Mouse (Mus musculus): ENCODE measurements around the gene Sh3gl1. TPM values are rescaled to one million over a fixed set of nuclear protein-coding genes. Genes with fewer than 3 reads are reported as not detected.

The Sh3gl1 gene
- polyA plus RNA-seq, 1 experiment from 2014 or later, result 120 TPM

- no peak overlapping the region for H3K9ac ChIP-seq (replicated peaks)
- H3K9me3 ChIP-seq, result no peaks in the 10 kb centered on the region
- 67% methylated on average over 7 of the region's 7 CpGs for WGBS
- ATAC-seq (replicated peaks), result no peak
- peaks cover 17% of the 10 kb centered on the region; the same call in 1 of the 2 replicates for H3K36me3 ChIP-seq
- peaks cover 23% of the 10 kb centered on the region for H3K4me1 ChIP-seq
- no peaks in the 10 kb centered on the region for H3K27me3 ChIP-seq
- no peak overlapping the region for H3K4me2 ChIP-seq (replicated peaks)
- no peak overlapping the region for H3K27ac ChIP-seq (replicated peaks)
- H3K4me3 ChIP-seq, result no peak overlapping the region
These were observed 68.2 kb downstream of the Sh3gl1 start for GRCm38 (mm10) chr17:55968210-55968609.

- no peaks in the 10 kb centered on the region for H3K27me3 ChIP-seq
- 95% methylated on average over 4 of the region's 4 CpGs for WGBS
- H3K9ac ChIP-seq (replicated peaks), result no peak overlapping the region
- H3K4me2 ChIP-seq (replicated peaks), result no peak overlapping the region
- no peak overlapping the region for H3K4me3 ChIP-seq
- no peak for ATAC-seq (replicated peaks)
- peaks cover 23% of the 10 kb centered on the region for H3K4me1 ChIP-seq
- H3K9me3 ChIP-seq, result no peaks in the 10 kb centered on the region
- H3K36me3 ChIP-seq, result peaks cover 17% of the 10 kb centered on the region; the same call in 1 of the 2 replicates
- no peak overlapping the region for H3K27ac ChIP-seq (replicated peaks)
These were observed 69.2 kb downstream of the Sh3gl1 start for GRCm38 (mm10) chr17:55967186-55967585.

Other genes starting within 250 kb of the Sh3gl1 start
- 11.4 and 13.1 TPM in 2 replicates for gene Zfp119a, start 157.7 kb downstream of the Sh3gl1 start, polyA plus RNA-seq (2015; fragmentation: Nextera tagmentation; extraction: Ambion mirVana)
- gene Zfp959, start 144.5 kb downstream of the Sh3gl1 start, polyA plus RNA-seq (2015; fragmentation: Nextera tagmentation; extraction: Ambion mirVana), result 16.5 and 16.7 TPM in 2 replicates
- gene Zfp119b, start 87.1 kb downstream of the Sh3gl1 start, polyA plus RNA-seq (2015; fragmentation: Nextera tagmentation; extraction: Ambion mirVana), result 6.9 and 7.9 TPM in 2 replicates
- 3.1 and 3.9 TPM in 2 replicates for gene Ebi3, start 84.0 kb downstream of the Sh3gl1 start, polyA plus RNA-seq (2015; fragmentation: Nextera tagmentation; extraction: Ambion mirVana)
- 25.2 and 27.8 TPM in 2 replicates for gene Yju2, start 77.5 kb downstream of the Sh3gl1 start, polyA plus RNA-seq (2015; fragmentation: Nextera tagmentation; extraction: Ambion mirVana)
- 118 and 121 TPM in 2 replicates for gene Shd, start 66.2 kb downstream of the Sh3gl1 start, polyA plus RNA-seq (2015; fragmentation: Nextera tagmentation; extraction: Ambion mirVana)
- 127 and 151 TPM in 2 replicates for gene Fsd1, start 50.1 kb downstream of the Sh3gl1 start, polyA plus RNA-seq (2015; fragmentation: Nextera tagmentation; extraction: Ambion mirVana)
- 4.9 and 5.5 TPM in 2 replicates for gene Stap2, start 31.1 kb downstream of the Sh3gl1 start, polyA plus RNA-seq (2015; fragmentation: Nextera tagmentation; extraction: Ambion mirVana)
- 190 and 191 TPM in 2 replicates for gene Mpnd, start 30.9 kb downstream of the Sh3gl1 start, polyA plus RNA-seq (2015; fragmentation: Nextera tagmentation; extraction: Ambion mirVana)
- gene Chaf1a, start 3.8 kb upstream of the Sh3gl1 start, polyA plus RNA-seq (2015; fragmentation: Nextera tagmentation; extraction: Ambion mirVana), result 10.8 and 14.3 TPM in 2 replicates
- gene Ubxn6, start 38.4 kb upstream of the Sh3gl1 start, polyA plus RNA-seq (2015; fragmentation: Nextera tagmentation; extraction: Ambion mirVana), result 81.1 and 89.5 TPM in 2 replicates
- 144 and 167 TPM in 2 replicates for gene Hdgfl2, start 43.0 kb upstream of the Sh3gl1 start, polyA plus RNA-seq (2015; fragmentation: Nextera tagmentation; extraction: Ambion mirVana)
- 0.11 TPM in 2 replicates for gene Plin4, start 73.2 kb upstream of the Sh3gl1 start, polyA plus RNA-seq (2015; fragmentation: Nextera tagmentation; extraction: Ambion mirVana)
- 0.69 and 0.74 TPM in 2 replicates for gene Plin5, start 81.0 kb upstream of the Sh3gl1 start, polyA plus RNA-seq (2015; fragmentation: Nextera tagmentation; extraction: Ambion mirVana)
- gene Lrg1, start 85.4 kb upstream of the Sh3gl1 start, polyA plus RNA-seq (2015; fragmentation: Nextera tagmentation; extraction: Ambion mirVana), result 0.13 and 0.19 TPM in 2 replicates
- 13.6 and 14.2 TPM in 2 replicates for gene Sema6b, start 103.7 kb upstream of the Sh3gl1 start, polyA plus RNA-seq (2015; fragmentation: Nextera tagmentation; extraction: Ambion mirVana)
- gene Tnfaip8l1, start 125.8 kb upstream of the Sh3gl1 start, polyA plus RNA-seq (2015; fragmentation: Nextera tagmentation; extraction: Ambion mirVana), result 9.0 and 10.0 TPM in 2 replicates
- gene Mydgf, start 147.3 kb upstream of the Sh3gl1 start, polyA plus RNA-seq (2015; fragmentation: Nextera tagmentation; extraction: Ambion mirVana), result 59.7 and 63.2 TPM in 2 replicates
- 30.7 and 31.2 TPM in 2 replicates for gene Dpp9, start 182.3 kb upstream of the Sh3gl1 start, polyA plus RNA-seq (2015; fragmentation: Nextera tagmentation; extraction: Ambion mirVana)
- 21.4 and 22.9 TPM in 2 replicates for gene Fem1a, start 220.2 kb upstream of the Sh3gl1 start, polyA plus RNA-seq (2015; fragmentation: Nextera tagmentation; extraction: Ambion mirVana)
- gene Ticam1, start 240.2 kb upstream of the Sh3gl1 start, polyA plus RNA-seq (2015; fragmentation: Nextera tagmentation; extraction: Ambion mirVana), result 1.3 and 1.7 TPM in 2 replicates